Mouse (Mus musculus): Measurements from ENCODE around the gene 1700015G11Rik.

1700015G11Rik gene

DNA sequence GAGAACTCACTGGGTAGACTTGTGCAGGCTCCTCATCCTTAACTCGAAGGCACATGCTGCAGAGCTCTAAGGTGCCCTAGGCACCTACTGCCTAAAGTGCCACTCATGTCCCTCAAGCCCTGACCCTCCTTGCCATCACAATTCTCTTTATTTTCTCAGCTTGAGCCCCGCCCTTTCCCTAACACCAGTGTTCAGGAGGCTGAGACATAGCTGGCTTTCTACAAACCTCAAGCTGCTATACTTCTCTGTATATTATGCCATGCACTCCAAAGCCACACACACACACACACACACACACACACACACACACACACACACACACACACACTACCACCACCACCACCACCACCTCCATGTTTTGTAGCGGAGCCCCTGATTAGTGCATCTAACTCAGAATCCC, at the start of gene 1700015G11Rik:
Gene 1700015G11Rik (minus strand): TSS at position 101 of the 400 bp plus-strand sequence.
- no peak for DNase-seq (ENCODE audit: low read depth)

DNA sequence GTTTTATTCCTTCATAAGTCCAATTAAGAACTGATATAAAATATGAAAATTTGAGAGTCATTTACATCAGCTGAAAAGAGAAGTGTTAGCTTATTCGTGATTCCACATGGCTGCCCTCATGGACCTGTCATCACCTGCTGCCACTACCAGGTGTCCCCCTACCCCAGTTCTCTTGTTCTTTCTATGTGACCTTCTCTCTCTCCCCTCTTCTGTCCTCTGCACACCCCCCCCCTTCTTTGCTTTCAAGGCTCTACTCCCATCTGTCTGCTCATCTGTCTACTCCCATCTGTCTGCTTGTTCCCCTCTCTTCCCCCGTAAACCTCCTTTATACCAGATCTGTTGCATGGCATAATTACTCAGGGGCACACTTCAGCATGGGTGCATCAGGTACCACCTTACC, 41.4 kb upstream of the 1700015G11Rik start:
- no peak for DNase-seq (ENCODE audit: low read depth)

DNA sequence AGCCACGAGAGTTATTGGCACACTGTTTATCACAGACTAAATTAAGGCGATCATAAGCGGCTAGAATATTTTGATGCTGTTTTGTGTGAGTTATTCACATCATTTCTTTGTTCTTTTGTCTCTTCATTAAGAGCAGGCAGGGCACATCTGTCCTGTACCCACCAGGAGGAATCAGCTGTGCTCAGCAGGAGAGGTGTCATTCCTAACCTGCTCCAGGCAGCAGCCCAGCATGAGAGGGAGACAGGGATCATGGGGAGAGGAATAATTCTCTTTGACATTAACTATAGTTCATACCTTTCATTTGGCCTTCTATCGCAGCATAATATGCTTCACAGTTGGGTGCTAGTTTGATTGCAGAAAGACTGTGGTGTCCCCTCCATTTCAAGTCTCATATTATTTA, 40.7 kb upstream of the 1700015G11Rik start:
- no peak for DNase-seq (ENCODE audit: low read depth)

DNA sequence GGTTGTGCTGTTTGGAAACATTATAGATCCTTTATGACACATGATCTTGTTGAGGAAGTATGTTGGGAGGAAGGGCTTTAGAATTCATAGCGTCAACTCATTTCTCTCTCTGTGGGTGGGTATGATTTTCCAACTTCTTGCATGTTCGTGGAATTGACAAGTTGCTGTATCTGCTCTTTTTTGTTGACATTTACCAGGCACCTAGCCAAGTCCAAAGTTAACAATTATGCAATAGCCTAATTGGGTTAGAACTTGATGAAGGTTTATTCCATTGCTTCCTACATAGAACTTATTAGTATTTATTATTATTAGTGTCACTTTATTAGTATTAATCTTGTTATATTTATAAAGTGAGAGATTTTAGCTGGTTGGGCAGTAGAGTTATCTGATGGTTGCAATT, 40.3 kb upstream of the 1700015G11Rik start:
- no peak for DNase-seq (ENCODE audit: low read depth)

DNA sequence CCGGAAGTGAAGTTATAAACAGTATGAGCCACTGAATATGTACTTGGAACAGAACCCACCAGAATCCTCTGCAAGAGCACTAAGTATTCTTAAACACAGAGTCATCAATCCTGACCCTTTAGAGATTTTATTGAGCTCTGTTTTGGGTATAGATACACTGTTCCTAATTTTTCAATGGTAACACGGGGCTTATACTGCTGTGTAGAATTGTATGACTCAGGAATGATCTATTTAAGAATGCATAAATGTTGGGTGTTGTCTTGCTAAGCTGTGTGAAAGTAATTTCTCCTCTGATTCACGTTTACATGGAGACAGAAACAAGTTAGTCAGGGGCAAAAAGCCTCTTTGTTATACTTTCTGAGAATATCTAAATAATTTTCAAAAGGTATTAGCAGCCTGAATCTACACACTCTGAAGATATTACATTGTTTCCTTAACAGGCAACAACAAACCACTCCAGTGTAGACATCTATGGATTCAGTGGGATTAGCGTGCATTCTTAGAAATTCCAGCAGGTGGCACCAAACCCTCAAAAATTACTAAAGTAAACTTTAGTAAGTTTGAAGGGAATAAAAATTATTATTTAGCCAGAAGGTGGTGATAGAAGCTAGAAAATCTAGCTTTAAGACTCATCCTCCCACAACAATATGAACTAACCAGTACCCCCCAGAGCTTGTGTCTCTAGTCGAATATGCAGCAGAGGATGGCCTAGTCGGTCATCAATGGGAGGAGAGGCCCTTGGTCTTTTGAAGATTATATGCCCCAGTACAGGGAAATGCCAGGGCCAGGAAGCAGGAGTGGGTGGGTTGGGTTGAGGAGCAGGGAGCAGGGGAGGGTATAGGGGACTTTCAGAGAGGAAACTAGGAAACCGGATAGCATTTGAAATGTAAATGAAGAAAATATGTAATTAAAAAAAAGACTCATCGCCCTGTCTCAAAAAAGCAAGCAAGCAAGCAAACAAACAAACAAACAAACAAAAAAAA, 22.4 kb upstream of the 1700015G11Rik start:
- peak; percentile 10 for DNase-seq (ENCODE audit: low read depth)

DNA sequence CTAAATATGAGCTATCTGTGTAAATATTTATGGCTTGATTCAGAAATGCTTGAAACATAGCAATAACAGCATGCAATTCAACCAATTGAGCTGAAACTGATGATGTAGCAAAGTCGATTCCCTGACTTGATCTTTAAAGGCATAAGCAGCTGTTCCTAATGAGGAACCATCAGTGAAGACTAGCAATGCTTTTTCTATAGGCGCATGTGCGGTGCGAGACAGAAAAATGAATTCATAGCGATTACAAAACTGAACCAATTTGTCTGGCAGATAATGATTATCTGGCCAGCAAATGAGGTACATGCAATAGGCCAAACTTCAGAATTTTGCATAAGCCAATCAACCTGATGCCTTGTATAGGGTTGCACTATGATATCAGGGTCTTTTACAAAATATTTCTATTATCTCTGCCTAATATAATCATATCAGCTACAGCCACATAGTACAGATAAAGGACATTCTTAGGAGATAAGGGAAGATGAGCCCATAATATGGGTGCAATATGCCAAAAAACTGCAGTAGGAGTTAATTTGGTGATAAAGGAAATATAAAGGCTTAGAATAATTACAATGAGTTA, 8.6 kb upstream of the 1700015G11Rik start:
- no peak for DNase-seq (ENCODE audit: low read depth)

DNA sequence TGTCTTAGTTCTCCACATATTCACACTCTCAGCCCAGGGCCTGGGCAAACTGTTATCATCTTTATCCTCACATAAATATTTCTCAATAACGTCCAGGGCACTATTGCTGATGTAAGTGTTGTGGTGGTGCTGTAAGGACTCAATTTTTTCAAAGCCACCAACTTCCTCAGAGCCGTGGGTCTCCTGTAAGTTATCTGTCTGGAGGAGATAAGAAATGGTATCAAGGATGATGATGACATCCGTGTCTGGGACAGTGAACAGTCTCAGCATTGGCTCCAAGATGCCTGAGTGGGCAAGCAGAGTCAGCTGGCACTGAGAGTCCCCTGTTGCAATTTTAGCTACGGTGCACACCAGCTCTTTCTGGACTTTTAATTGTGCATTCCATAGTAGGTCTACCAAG, 6.5 kb upstream of the 1700015G11Rik start:
- no peak for DNase-seq (ENCODE audit: low read depth)

DNA sequence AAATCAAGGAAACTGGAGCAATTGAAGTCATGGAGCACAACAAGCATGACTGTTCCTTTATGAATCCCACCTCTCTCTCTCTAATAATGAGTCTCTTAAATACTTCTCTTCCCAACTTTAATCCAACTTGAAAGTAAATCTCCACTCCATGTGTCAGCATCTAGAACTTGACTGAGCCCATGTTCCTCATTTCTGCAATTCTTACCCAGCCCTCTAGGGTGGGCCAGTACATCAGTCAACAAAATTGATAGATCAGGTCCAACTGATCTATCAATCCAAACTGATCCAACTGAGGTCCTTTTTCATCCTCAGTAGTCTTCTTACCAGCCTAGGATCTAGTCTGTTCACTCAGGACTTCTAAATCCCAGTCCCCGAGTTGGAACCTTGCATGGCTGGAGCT, 348 bp downstream of the 1700015G11Rik start:
- DNase-seq (ENCODE audit: low read depth), result no peak

DNA sequence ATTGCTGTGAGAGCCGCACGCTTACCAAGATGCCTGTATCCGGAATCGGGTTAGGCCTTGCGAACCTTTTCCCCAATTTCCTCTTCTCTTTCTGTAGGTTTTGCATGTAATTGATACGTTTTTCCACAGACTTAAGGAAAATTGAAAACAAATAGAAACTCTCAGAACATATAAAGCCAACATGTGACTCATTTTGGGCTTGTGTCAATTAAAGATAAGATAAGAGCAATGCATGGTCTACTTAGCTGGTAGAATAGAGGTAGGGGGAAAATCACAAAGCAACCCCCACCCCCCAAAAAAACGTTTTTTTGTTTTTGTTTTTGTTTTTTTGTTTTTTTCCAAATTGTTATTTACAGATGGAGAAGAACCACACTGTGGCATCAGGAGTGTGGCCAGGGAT, 2.1 kb downstream of the 1700015G11Rik start:
- no peak for DNase-seq (ENCODE audit: low read depth)

DNA sequence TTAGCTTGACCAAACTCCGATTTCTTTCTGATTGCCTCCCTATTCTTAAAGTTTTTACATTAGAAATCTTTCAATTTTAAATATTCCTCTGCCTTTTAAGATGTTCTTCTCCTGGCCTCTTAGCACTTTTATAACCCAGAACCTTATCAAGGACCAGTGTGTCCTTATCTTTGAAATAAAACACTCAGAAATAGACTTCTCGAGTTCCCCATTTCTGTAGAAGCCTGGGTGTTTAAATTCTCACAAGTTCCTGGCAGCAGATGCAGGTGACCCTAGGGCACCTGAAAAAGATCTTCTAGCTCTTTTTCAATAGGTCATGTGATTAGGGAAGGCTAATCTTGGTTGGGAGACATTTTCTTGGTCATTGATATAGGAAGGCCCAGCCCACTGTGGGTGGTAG, 8.4 kb downstream of the 1700015G11Rik start:
- no peak for DNase-seq (ENCODE audit: low read depth)

DNA sequence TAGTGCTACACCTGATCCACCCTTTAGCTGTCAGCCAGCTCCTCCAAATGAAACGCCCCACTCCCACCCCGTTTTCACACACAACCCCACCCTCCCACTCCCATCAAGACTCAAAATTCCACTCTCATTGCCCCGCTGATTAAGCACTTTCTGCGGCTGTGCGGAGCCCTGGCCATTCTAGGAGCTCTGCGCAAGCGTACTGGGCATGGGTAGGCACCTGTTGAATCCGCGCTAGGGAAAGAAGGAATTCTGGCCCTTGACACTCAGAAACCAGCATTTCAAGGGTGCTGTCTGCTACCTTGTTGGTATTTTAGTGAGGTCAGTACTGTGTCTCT, 9.3 kb downstream of the 1700015G11Rik start:
- DNase-seq (ENCODE audit: low read depth), result no peak

DNA sequence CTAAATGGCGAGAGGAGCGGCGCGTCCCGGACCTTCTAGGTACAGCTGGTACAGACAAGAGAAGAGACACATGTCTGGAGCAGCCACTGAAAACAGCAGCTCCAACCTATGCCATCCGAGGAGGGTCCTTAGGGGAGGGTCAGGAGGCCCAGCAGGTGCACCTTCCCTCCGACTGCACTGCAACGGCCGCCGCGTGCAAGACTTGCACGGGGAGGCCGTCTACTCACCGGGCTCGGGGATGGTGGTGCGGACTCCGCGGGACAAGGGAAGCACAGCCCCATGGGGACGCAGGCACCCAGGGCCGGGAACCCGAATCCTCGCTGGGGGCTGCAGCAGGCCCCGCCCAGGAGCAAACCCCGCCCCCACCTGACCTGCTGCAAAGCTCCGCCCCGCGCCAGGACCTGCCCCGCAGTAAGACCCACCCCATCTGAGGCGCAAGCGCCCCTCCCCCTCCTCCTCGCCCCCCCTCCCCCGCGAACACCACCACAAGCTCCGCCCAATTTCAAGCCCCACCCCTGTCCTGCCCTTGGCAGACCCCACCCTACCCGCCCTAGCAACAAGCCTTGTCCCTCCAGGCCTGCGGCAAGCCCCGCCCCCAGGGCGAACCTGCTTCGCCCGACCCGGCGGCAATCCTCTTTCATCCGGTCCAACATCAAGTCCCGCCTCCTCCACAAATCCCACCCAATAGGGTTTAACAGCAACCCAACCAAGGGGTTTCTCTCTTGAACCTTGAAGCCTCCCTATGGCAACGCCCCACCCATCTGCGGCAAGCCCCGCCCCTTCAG, 9.8 kb downstream of the 1700015G11Rik start, which contains the start of gene Svip:
Gene Svip (minus strand): TSS at position 508 of the 785 bp plus-strand sequence.
- peak; percentile 92 for DNase-seq (ENCODE audit: low read depth)

DNA sequence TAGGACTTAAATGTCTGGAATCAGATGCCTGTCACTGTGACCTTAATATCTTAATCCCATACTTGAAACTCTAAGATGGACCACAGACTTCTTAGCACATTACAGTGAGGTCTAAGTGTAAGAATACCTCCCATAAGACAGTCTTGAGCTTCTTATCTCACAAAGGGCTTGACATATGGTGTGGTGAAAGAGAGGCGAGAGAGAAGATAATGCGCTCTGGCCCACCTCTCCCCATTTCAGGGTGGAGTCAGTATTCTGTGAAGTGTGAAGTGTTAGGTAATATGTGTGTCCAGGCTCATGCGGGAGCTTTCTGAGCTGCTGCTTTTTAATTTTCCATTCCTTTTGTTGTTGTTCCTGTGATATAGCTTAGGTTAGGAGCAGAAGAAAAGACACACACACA, 24.5 kb downstream of the 1700015G11Rik start:
- peak; percentile 79 for DNase-seq (ENCODE audit: low read depth)

DNA sequence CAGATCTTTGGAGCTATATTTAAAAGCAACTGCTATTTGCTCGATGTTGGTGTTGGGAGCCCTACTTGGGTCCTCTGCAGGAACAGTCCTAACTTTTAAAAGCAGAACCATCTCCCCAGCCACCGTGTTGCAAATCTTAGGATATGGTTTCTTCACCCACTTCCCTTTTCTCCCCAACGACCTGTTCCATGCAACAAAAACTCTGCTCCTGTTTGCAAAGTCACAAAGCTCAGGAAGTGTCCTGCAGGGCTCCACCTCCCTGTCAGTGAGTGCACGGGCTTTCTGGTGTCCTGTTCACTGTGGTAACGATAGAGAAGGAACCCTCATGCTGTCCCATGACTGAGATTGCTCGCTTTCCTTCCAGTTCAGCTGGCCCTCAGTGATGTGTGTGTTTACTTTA, 28.6 kb downstream of the 1700015G11Rik start:
- no peak for DNase-seq (ENCODE audit: low read depth)

DNA sequence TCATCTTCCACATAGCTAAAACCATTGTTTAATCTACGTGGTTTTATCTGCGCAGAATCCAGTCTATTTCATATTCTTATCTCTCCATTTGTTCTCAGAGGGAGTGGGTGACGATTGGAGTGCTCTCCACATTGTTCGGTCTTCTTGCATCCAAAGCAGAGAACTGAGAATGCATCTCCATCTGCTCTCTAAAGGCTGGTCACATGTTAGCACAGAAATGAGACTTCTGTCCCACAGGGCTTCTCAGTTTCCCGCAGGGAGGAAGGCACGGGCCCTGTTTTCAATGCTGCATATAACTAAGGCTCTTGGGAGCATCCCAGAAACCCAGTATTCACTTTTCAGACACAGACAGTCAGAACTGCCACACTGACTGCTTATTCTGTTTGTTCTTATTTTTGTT, 29.8 kb downstream of the 1700015G11Rik start:
- DNase-seq (ENCODE audit: low read depth), result no peak

DNA sequence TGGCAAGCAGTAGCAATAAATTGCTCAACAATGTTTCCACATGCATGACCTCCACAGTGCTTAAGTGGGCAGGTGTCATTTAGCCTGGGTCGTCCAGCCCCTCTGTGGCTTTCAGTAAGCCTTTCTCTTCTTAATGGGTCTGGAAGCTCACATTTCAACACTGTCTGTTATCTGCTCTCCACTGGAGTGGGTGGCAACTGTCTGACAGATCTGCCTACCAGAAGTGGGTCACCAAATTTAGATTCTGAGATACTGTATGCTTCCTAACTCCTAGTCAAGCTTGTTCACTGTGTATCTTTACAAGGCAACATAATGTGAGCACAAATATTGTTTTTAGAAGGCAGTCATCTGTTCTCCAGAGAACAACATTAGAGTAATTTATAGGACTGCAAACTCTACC, 33.2 kb downstream of the 1700015G11Rik start:
- DNase-seq (ENCODE audit: low read depth), result no peak

DNA sequence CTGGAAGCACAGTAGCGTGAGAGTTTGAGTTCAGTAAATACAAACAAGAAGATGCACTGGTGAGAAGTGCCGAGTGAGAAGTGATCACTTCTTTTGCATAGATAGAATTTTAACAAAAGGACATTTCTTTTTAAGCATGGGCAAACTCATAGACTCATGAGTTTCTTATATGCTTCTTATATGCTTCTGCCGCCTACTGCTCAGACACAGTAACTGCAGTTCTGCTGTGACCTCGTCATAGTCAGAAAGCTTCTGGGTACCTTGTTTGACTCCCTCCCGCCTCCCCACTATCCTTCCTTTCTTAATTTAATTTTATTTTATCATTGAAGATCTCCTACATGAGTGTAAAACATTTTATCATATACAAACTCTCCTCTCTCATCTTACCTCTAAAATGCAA, 36.3 kb downstream of the 1700015G11Rik start:
- peak; percentile 32 for DNase-seq (ENCODE audit: low read depth)

DNA sequence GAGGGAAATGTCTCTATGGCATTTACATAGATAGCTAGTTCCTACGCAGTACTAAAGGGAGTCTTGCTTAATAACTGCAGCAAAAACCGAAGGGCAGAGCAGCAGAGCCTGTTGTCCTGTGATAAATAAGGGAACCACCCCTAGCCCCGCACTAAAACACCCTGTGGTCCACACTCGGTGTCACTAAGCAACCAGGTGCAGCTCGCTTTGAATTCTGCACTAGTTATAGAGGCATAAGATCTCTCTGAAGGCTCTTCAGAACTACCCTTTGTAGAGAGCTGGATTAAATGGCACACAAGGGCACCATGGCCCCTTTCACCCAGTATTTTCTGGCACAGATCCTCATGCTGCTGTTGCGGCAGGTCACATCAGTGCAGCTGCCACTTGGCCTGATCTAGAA, 40.3 kb downstream of the 1700015G11Rik start:
- no peak for DNase-seq (ENCODE audit: low read depth)

DNA sequence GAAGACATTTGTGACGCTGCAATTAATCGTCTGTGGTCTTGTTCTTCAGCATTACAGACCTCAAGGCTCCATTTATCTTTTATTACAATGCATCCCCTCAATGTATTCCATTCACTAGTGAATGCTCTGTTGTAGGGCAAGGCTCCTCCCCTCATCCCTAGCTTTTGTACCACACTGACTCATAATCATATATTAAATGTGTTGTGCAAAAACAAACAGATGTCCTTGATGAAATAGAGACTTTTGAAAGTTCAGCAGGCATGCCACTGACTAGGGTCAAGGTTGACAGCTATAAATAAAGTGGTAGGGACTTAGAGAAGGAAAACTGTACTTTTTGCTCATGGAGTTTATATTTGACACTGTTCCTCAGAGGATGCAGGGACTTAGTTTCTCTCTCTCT, 42.0 kb downstream of the 1700015G11Rik start:
- DNase-seq (ENCODE audit: low read depth), result no peak

DNA sequence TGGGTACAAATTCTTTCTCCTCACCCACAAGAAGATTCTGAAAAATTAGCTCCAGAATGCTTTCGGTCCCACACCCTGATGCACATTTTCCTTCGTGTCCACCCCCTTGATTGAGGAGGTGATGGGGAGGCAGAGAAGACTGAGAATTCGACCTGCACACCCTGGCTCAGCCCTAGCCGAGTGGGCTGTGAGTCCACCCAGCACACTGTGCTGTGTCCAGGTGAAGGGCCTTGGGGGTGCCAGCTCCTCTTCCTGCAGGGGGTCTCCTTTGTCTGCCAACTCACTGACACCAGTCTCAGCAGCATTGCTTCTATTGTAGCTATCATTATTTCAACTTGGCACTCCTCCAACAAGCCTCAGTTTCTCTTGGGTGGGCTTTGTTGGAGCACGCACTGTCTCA, 42.4 kb downstream of the 1700015G11Rik start:
- no peak for DNase-seq (ENCODE audit: low read depth)

DNA sequence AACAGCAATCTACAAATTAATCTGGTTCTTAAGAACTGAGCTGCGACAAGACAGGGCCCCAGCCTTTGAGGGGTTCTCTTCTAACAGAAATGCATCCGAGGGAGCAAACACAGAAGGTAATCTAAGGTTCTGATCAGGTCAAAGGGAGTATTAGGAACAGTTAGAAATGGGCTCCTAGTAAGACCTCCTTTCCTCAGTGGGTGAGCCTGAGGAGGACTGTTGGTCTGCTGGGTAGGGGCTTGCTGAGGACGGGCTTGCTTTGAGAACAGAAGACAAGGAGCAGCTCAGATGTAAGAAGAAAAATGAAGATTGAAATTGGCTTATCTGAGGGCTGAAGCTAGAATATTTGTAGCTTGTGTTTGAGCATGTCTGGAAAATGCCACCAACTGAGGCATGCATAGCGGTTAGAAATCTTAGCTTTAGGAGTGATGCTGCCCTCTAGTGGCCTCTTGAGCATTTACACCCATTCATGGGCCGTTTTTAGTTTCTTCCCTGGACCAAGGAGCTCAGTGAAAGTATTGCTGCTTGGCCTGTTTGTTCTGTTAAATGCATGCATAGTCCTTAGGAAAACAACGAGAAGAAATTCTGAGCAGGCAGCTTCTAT, 43.2 kb downstream of the 1700015G11Rik start:
- DNase-seq (ENCODE audit: low read depth), result peak; percentile 41

DNA sequence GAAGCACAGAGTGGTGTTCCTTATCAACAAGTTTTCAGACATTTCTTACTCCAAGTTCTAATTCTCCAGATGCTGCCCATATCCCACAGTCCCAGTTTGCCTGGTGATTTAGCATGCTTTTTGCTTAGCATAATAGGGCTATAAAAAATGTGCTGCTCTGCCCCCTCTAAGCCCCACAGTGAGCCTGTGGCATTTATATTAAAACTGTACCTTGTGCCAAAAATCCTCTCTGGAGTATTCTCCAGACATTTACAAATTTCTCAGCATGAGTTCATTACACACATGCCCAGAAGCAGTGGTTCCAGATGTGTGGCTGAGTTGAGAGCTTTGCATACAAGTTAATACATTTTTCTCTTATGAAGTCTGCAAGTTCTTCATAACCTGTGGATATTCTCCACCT, 46.1 kb downstream of the 1700015G11Rik start:
- DNase-seq (ENCODE audit: low read depth), result no peak

Data from c-Kit-positive CD71-positive TER-119-negative erythroid progenitor cells, embryonic 14.5 days (primary cell).